Mouse (Mus musculus) bone marrow, adult 2 months (tissue): ENCODE measurements around the gene Fastkd1.

Experiments
- CTCF ChIP-seq: fragments of 200-500 bp; IDR thresholded peaks from 2 replicates; pipeline ENCODE4 v1.5.1; 2011; ENCODE audit warnings: low read length, control low read depth; ENCODE audit not compliant: control insufficient read depth, insufficient read depth
- POLR2A ChIP-seq: fragments of 200-500 bp; IDR thresholded peaks from 2 replicates; pipeline ENCODE4 v1.6.1; 2011; ENCODE audit warnings: low read depth, mild to moderate bottlenecking, control low read depth, low read length, borderline replicate concordance; ENCODE audit not compliant: control insufficient read depth

GRCm38 (mm10) chr2:69760980-69761379 lies 47.7 kb upstream of the Fastkd1 start:
- TF ChIP-seq CTCF (no peak), POLR2A (no peak)
